Mouse (Mus musculus): ENCODE measurements around the gene Clasp1. TPM values are rescaled to one million over a fixed set of nuclear protein-coding genes. Genes with fewer than 3 reads are reported as not detected.

Clasp1 gene
- polyA plus RNA-seq, 1 experiment from 2014 or later = 101 TPM

DNA sequence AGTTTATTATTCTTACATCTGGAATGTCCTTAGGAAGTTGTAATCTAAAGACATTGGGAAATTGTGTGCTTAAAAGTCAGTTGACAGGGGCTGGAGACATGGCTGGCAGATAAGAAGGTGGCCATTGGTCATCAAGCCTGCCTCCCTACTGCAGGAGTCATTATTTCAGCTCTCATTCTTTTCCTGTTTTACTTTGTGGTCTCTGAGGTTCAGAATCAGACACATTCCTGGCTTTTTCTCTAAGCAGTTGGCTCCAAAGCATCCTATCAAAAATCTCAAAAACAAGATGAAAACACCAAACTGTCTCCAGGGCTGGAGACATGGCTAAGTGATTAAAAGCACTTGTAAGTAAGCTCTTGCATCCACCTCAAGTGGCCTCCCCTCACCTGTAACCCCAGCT lies 49.5 kb downstream of the Clasp1 start:
- no peak overlapping the region for H3K9ac ChIP-seq
- no peak overlapping the region for H3K27ac ChIP-seq (replicated peaks)
- H3K27me3 ChIP-seq = no peaks in the 10 kb centered on the region
- H3K4me1 ChIP-seq (replicated peaks) = peaks cover 17% of the 10 kb centered on the region
- H3K9me3 ChIP-seq = no peaks in the 10 kb centered on the region
- no peak overlapping the region for H3K4me3 ChIP-seq
- no peaks in the 10 kb centered on the region for H3K36me3 ChIP-seq
- no peak for ATAC-seq (ENCODE audit: low FRiP score, low read depth)
- H3K4me2 ChIP-seq = no peak overlapping the region

GRCm38 (mm10) chr1:118440547-118440946 lies 51.7 kb downstream of the Clasp1 start:
- no peaks in the 10 kb centered on the region for H3K36me3 ChIP-seq
- H3K4me1 ChIP-seq (replicated peaks) = peaks cover 13% of the 10 kb centered on the region
- ATAC-seq (ENCODE audit: low FRiP score, low read depth) = no peak
- H3K27me3 ChIP-seq = no peaks in the 10 kb centered on the region
- H3K9me3 ChIP-seq = no peaks in the 10 kb centered on the region
- H3K4me3 ChIP-seq = no peak overlapping the region
- 92% methylated on average over 1 of the region's 1 CpGs for WGBS
- no peak overlapping the region for H3K4me2 ChIP-seq
- H3K9ac ChIP-seq = no peak overlapping the region
- H3K27ac ChIP-seq (replicated peaks) = no peak overlapping the region

DNA sequence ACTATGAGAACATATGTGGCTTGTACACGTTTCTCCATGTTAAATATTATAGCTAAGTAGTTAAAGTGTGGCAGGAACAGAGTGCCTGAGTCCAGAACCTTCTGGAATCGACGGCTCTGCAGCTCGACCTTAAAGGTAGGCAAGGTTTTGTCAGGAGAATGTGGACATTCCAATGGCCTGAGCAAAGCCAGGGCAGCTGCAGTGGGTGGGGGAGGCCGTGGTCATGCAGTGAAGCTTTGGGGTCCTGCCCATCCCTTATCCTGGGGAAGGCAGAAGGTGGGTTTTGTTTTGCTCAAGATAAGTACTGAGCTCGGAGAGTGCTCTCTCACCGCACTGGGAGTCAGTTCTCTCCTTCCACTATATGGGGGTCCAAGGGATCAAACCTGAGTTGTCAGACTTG lies 55.6 kb downstream of the Clasp1 start:
- Histone ChIP-seq H3K4me2 (no peak overlapping the region), H3K4me1 (replicated peaks) (peaks cover 12% of the 10 kb centered on the region), H3K9me3 (no peaks in the 10 kb centered on the region), H3K27me3 (no peaks in the 10 kb centered on the region), H3K36me3 (no peaks in the 10 kb centered on the region), H3K27ac (replicated peaks) (no peak overlapping the region), H3K9ac (no peak overlapping the region), H3K4me3 (no peak overlapping the region)
- no peak for ATAC-seq (ENCODE audit: low FRiP score, low read depth)
- 91% methylated on average over 7 of the region's 7 CpGs for WGBS

GRCm38 (mm10) chr1:118444988-118445387 lies 56.1 kb downstream of the Clasp1 start:
- H3K9ac ChIP-seq = no peak overlapping the region
- ATAC-seq (ENCODE audit: low FRiP score, low read depth) = no peak
- H3K4me1 ChIP-seq (replicated peaks) = peaks cover 12% of the 10 kb centered on the region
- H3K27me3 ChIP-seq = no peaks in the 10 kb centered on the region
- no peaks in the 10 kb centered on the region for H3K36me3 ChIP-seq
- no peak overlapping the region for H3K27ac ChIP-seq (replicated peaks)
- WGBS = 74% methylated on average over 3 of the region's 3 CpGs
- no peak overlapping the region for H3K4me3 ChIP-seq
- no peaks in the 10 kb centered on the region for H3K9me3 ChIP-seq
- H3K4me2 ChIP-seq = no peak overlapping the region

DNA sequence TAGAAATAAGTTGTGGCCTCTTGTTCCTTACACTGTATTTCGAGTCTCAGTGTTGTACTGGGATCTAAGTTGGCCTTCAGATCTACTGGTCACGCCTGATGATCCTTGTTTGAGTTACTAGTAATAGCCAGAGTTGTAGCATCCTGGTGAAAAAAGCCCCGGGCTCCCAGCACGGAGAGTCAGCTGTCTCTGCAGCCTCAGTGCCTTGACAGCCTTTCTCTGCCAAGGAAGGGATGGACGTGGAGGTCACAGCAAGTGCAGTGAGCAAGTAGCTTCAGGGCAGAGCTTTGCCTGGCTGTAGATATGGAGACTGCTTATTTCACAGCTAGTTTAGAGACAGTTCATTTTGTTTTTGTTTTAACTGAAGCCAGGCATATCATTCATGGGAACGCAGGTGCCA lies 56.6 kb downstream of the Clasp1 start:
- H3K27ac ChIP-seq (replicated peaks) = no peak overlapping the region
- ATAC-seq (ENCODE audit: low FRiP score, low read depth) = no peak

DNA sequence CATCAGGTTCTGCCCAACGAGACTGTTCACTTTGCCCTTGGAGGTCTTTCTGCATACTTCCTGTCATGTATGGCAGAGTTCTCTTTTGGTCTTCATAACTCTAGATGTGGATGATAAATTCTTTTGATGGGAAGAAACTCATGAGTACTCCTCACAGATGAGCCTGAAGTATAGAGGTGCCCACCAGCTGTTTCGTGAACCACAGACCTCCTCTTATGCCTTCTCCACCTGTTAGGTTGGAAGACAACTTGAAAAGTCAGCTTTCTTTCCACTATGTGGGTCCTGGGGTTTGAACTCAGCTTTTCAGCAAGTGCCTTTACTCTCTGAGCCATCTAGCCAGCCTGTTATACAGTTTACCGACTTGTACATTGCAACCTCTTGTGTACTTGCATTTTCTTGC lies 57.1 kb downstream of the Clasp1 start:
- H3K27ac ChIP-seq (replicated peaks) = no peak overlapping the region
- no peaks in the 10 kb centered on the region for H3K36me3 ChIP-seq
- H3K4me1 ChIP-seq (replicated peaks) = peaks cover 12% of the 10 kb centered on the region
- ATAC-seq (ENCODE audit: low FRiP score, low read depth) = no peak
- no peaks in the 10 kb centered on the region for H3K9me3 ChIP-seq
- H3K4me2 ChIP-seq = no peak overlapping the region
- 90% methylated on average over 3 of the region's 3 CpGs for WGBS
- H3K9ac ChIP-seq = no peak overlapping the region
- H3K27me3 ChIP-seq = no peaks in the 10 kb centered on the region
- no peak overlapping the region for H3K4me3 ChIP-seq

More for the DNA sequence above, 56.6 kb downstream of the Clasp1 start:
- no peak overlapping the region for H3K4me2 ChIP-seq
- H3K27me3 ChIP-seq = no peaks in the 10 kb centered on the region
- H3K4me3 ChIP-seq = no peak overlapping the region
- 68% methylated on average over 6 of the region's 6 CpGs for WGBS
- peaks cover 12% of the 10 kb centered on the region for H3K4me1 ChIP-seq (replicated peaks)
- no peaks in the 10 kb centered on the region for H3K9me3 ChIP-seq
- no peak overlapping the region for H3K9ac ChIP-seq
- H3K36me3 ChIP-seq = no peaks in the 10 kb centered on the region

- Histone ChIP-seq H3K4me2 (no peak overlapping the region), H3K9me3 (no peaks in the 10 kb centered on the region), H3K27ac (replicated peaks) (no peak overlapping the region), H3K27me3 (no peaks in the 10 kb centered on the region), H3K9ac (no peak overlapping the region), H3K36me3 (no peaks in the 10 kb centered on the region), H3K4me3 (no peak overlapping the region), H3K4me1 (replicated peaks) (peaks cover 12% of the 10 kb centered on the region)
- ATAC-seq (ENCODE audit: low FRiP score, low read depth) = no peak
- 82% methylated on average over 2 of the region's 2 CpGs for WGBS
Observed at GRCm38 (mm10) chr1:118447131-118447530, 58.3 kb downstream of the Clasp1 start.

GRCm38 (mm10) chr1:118448214-118448613 lies 59.4 kb downstream of the Clasp1 start:
- ATAC-seq (ENCODE audit: low FRiP score, low read depth) = no peak
- Histone ChIP-seq H3K4me1 (replicated peaks) (peaks cover 12% of the 10 kb centered on the region), H3K27me3 (no peaks in the 10 kb centered on the region), H3K27ac (replicated peaks) (no peak overlapping the region), H3K9ac (no peak overlapping the region), H3K4me2 (no peak overlapping the region), H3K36me3 (no peaks in the 10 kb centered on the region), H3K4me3 (no peak overlapping the region), H3K9me3 (no peaks in the 10 kb centered on the region)
- WGBS = 97% methylated on average over 1 of the region's 1 CpGs

DNA sequence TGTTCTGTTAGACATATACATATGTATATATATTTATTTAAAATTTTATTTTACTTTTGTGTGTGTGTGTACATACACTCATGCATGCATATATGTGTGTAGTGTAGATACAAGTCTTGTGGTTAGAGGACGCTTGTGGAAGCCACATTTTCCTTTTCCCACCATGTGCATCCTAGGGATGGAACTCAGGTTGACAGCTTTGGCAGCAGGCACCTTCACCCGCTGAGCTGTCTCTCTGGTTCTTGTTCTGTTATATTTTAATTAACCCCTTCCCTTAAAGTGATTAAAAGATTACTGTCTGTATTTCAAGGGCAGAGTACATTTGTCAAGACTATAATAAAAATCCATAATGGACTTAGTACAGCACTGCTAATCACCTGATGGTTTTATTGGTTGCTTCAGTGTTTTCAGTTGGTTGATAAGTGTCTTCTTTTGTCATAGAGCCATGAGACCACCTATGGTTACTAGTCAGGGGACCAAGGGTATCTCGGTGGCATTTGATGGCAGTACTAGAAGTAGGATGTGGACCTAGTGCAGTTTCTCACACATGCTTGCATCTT lies 62.1 kb downstream of the Clasp1 start:
- 80% methylated on average over 3 of the region's 3 CpGs for WGBS
- Histone ChIP-seq H3K9me3 (no peaks in the 10 kb centered on the region), H3K36me3 (no peaks in the 10 kb centered on the region), H3K4me3 (no peak overlapping the region), H3K4me2 (no peak overlapping the region), H3K27me3 (no peaks in the 10 kb centered on the region), H3K4me1 (replicated peaks) (peaks cover under 1% of the 10 kb centered on the region), H3K9ac (no peak overlapping the region), H3K27ac (replicated peaks) (no peak overlapping the region)
- no peak for ATAC-seq (ENCODE audit: low FRiP score, low read depth)

DNA sequence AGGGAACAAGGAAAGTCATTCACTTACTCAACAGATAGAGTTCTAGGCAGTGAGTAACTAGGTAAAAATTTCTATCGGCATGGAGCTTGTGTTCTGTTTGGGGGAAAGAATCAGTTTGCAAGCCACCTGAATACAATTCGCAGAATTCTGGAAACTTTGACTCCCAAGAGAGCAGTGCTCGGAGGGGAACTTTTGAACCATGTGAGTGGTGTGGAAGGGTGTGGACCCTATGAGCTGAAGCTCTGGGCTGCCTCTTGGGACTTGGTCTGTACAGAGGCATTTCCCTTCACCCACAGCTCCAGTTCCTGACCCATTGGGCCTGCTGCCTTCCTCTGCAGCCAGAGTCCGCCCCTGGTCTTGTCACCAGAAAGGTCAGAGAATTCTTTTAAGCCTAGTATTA lies 64.7 kb downstream of the Clasp1 start:
- no peak overlapping the region for H3K4me2 ChIP-seq
- H3K27me3 ChIP-seq = no peaks in the 10 kb centered on the region
- 96% methylated on average over 4 of the region's 4 CpGs for WGBS
- ATAC-seq (ENCODE audit: low FRiP score, low read depth) = no peak
- H3K4me3 ChIP-seq = no peak overlapping the region
- no peaks in the 10 kb centered on the region for H3K36me3 ChIP-seq
- no peaks in the 10 kb centered on the region for H3K9me3 ChIP-seq
- peaks cover 26% of the 10 kb centered on the region for H3K4me1 ChIP-seq (replicated peaks)
- no peak overlapping the region for H3K27ac ChIP-seq (replicated peaks)
- H3K9ac ChIP-seq = no peak overlapping the region

GRCm38 (mm10) chr1:118454817-118455216 lies 66.0 kb downstream of the Clasp1 start:
- no peak for ATAC-seq (ENCODE audit: low FRiP score, low read depth)
- H3K9me3 ChIP-seq = no peaks in the 10 kb centered on the region
- H3K4me3 ChIP-seq = no peak overlapping the region
- no peaks in the 10 kb centered on the region for H3K36me3 ChIP-seq
- H3K4me2 ChIP-seq = no peak overlapping the region
- no peaks in the 10 kb centered on the region for H3K27me3 ChIP-seq
- no peak overlapping the region for H3K27ac ChIP-seq (replicated peaks)
- peaks cover 36% of the 10 kb centered on the region for H3K4me1 ChIP-seq (replicated peaks)
- no peak overlapping the region for H3K9ac ChIP-seq
- 84% methylated on average over 4 of the region's 4 CpGs for WGBS

- no peak overlapping the region for H3K9ac ChIP-seq
- H3K27ac ChIP-seq (replicated peaks) = peak overlapping the region; percentile 26; the same call in 1 of the 2 replicates
- WGBS = 31% methylated on average over 11 of the region's 11 CpGs
Observed at GRCm38 (mm10) chr1:118457256-118457882, 68.5 kb downstream of the Clasp1 start.

GRCm38 (mm10) chr1:118457883-118458259 lies 69.0 kb downstream of the Clasp1 start:
- ATAC-seq (ENCODE audit: low FRiP score, low read depth) = no peak
- H3K9ac ChIP-seq = no peak overlapping the region

More at GRCm38 (mm10) chr1:118457256-118457882, 68.5 kb downstream of the Clasp1 start:
- H3K4me3 ChIP-seq = no peak overlapping the region
- peak overlapping the region; percentile 77 for H3K4me2 ChIP-seq
- H3K4me1 ChIP-seq (replicated peaks) = peaks cover 41% of the 10 kb centered on the region
- H3K36me3 ChIP-seq = 0 out of 2 replicates have a peak, but pooled peaks cover 6% of the 10 kb centered on the region
- H3K9me3 ChIP-seq = no peaks in the 10 kb centered on the region
- ATAC-seq (ENCODE audit: low FRiP score, low read depth) = no peak
- no peaks in the 10 kb centered on the region for H3K27me3 ChIP-seq

More at GRCm38 (mm10) chr1:118457883-118458259, 69.0 kb downstream of the Clasp1 start:
- Histone ChIP-seq H3K9me3 (no peaks in the 10 kb centered on the region), H3K4me2 (peak overlapping the region; percentile 77), H3K4me1 (replicated peaks) (peaks cover 41% of the 10 kb centered on the region), H3K27me3 (no peaks in the 10 kb centered on the region), H3K36me3 (0 out of 2 replicates have a peak, but pooled peaks cover 9% of the 10 kb centered on the region), H3K27ac (replicated peaks) (no peak overlapping the region), H3K4me3 (no peak overlapping the region)
- WGBS = 14% methylated on average over 1 of the region's 1 CpGs
